Mouse (Mus musculus): ENCODE data around the gene Igbp1b.

DNA sequence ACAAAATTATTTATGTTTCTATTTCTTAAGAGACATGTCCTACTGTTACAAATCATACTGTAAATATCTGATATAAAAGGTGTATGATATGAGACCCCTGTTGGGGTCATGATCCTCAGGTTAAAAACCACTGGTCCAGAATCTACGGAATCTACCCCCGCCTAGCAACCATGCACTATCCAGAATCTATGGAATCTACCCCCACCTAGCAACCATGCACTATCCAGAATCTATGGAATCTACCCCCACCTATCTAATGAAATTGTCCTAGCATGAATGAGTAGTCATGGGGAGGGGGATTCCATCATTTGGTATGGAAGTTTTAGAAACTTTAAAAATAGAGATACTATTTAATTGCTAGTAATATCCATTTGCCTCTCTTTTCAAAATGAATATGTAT lies 12.7 kb downstream of the Igbp1b start:
- TF ChIP-seq CTCF (IDR thresholded peaks at IDR 0.05; ENCODE audit: low read depth, low read length), result no peak
- TF ChIP-seq GATA1 (IDR thresholded peaks at IDR 0.05; ENCODE audit: borderline replicate concordance, low read length), result no peak
- no peak for TF ChIP-seq TAL1 (conservative IDR thresholded peaks at IDR 0.05; ENCODE audit: low read depth, low read length)

Measured in G1E (cell line).